Mouse (Mus musculus) hindbrain, embryonic 13.5 days (tissue): Measurements from ENCODE around the gene Piwil4. TPM values are rescaled to one million over a fixed set of nuclear protein-coding genes. Genes with fewer than 3 reads are reported as not detected.

ENCODE experiments used
- ATAC-seq: fragments of 200-750 bp; cut with Nextera tagmentation; 2 replicates; pipeline ENCODE4 v1.8.0; 2017; ENCODE audit warnings: moderate TSS enrichment; ENCODE audit not compliant: low FRiP score
- H3K27ac ChIP-seq: fragments of 300-500 bp; sonication (generic); 2 replicates; pipeline ENCODE4 v1.5.1; 2015; ENCODE audit warnings: inconsistent platforms, mild to moderate bottlenecking, moderate library complexity
- H3K27me3 ChIP-seq: fragments of 300-500 bp; sonication (generic); 2 replicates; pipeline ENCODE4 v1.6.1; 2015; ENCODE audit warnings: mild to moderate bottlenecking, inconsistent platforms
- H3K36me3 ChIP-seq: fragments of 300-500 bp; sonication (generic); 2 replicates; pipeline ENCODE4 v1.6.1; 2015; ENCODE audit warnings: mild to moderate bottlenecking, inconsistent platforms
- H3K4me1 ChIP-seq: fragments of 300-500 bp; sonication (generic); replicated peaks from 2 replicates; pipeline ENCODE4 v1.6.1; 2015; ENCODE audit warnings: inconsistent platforms
- H3K4me2 ChIP-seq: fragments of 300-500 bp; sonication (generic); 2 replicates; pipeline ENCODE4 v1.6.1; 2015; ENCODE audit warnings: inconsistent platforms, mild to moderate bottlenecking, moderate library complexity
- H3K4me3 ChIP-seq: fragments of 300-500 bp; sonication (generic); 2 replicates; pipeline ENCODE4 v1.5.1; 2015; ENCODE audit warnings: mild to moderate bottlenecking, inconsistent platforms
- H3K9ac ChIP-seq: fragments of 300-500 bp; sonication (generic); 2 replicates; pipeline ENCODE4 v1.6.1; 2015; ENCODE audit warnings: mild to moderate bottlenecking, inconsistent platforms
- H3K9me3 ChIP-seq: fragments of 300-500 bp; sonication (generic); 2 replicates; pipeline ENCODE4 v1.6.1; 2016; ENCODE audit warnings: inconsistent platforms
- WGBS: fragments of 180-500 bp; shearing (Covaris S2); methylation state at CpG from one replicate; pipeline ENCODE4 v1.1.7; 2015; 5-methylcytosine and 5-hydroxymethylcytosine counted together
- polyA plus RNA-seq: library from polyadenylated mRNA; unstranded; fragments of >200 nt; fragmentation: Nextera tagmentation; extraction: Ambion mirVana; gene quantifications from 2 replicates; pipeline ENCODE4 v1.2.1, GENCODE M21; 2015

Gene Piwil4
- polyA plus RNA-seq = 0.30 and 0.48 TPM in 2 replicates

GRCm38 (mm10) chr9:14740151-14740924 lies at the start of gene Piwil4:
Gene Piwil4, minus strand, starts transcription at chr9:14740733.
- Histone ChIP-seq H3K4me2 (no peak within 1 kb of the TSS), H3K9ac (no peak within 1 kb of the TSS), H3K27ac (no peak within 1 kb of the TSS), H3K9me3 (no peaks in the 10 kb centered on the region), H3K36me3 (no peaks in the 10 kb centered on the region), H3K27me3 (no peaks in the 10 kb centered on the region), H3K4me3 (no peak within 1 kb of the TSS), H3K4me1 (no peaks in the 10 kb centered on the region)
- no peak for ATAC-seq
- 87% methylated on average over 19 of the region's 19 CpGs for WGBS

GRCm38 (mm10) chr9:14787356-14787755 lies 46.8 kb upstream of the Piwil4 start:
- WGBS = 93% methylated on average over 6 of the region's 6 CpGs
- ATAC-seq = no peak
- H3K27me3 ChIP-seq = no peaks in the 10 kb centered on the region

GRCm38 (mm10) chr9:14784039-14785002 lies 43.8 kb upstream of the Piwil4 start, which contains the start of the genes Mre11a and Ankrd49:
Gene Mre11a, plus strand, starts transcription at chr9:14784654.
Gene Ankrd49, minus strand, starts transcription at chr9:14784856.
- peak within 1 kb of the TSS; percentile 86 for H3K9ac ChIP-seq
- H3K4me3 ChIP-seq = peak within 1 kb of the TSS; percentile 73
- peak within 1 kb of the TSS; percentile 83 for H3K4me2 ChIP-seq
- peak; percentile 100 for ATAC-seq
- peak within 1 kb of the TSS; percentile 96 for H3K27ac ChIP-seq
- H3K36me3 ChIP-seq = peaks cover 43% of the 10 kb centered on the region
- under 1% methylated on average over 62 of the region's 62 CpGs for WGBS
- no peaks in the 10 kb centered on the region for H3K27me3 ChIP-seq
- H3K9me3 ChIP-seq = no peaks in the 10 kb centered on the region
- peaks cover 11% of the 10 kb centered on the region for H3K4me1 ChIP-seq

More at GRCm38 (mm10) chr9:14787356-14787755, 46.8 kb upstream of the Piwil4 start:
- no peak overlapping the region for H3K4me2 ChIP-seq
- H3K27ac ChIP-seq = no peak overlapping the region
- H3K4me3 ChIP-seq = no peak overlapping the region
- H3K4me1 ChIP-seq = peaks cover 11% of the 10 kb centered on the region
- peaks cover 40% of the 10 kb centered on the region for H3K36me3 ChIP-seq
- no peaks in the 10 kb centered on the region for H3K9me3 ChIP-seq
- H3K9ac ChIP-seq = no peak overlapping the region

- Histone ChIP-seq H3K4me2 (no peak overlapping the region), H3K36me3 (peaks cover 21% of the 10 kb centered on the region), H3K27ac (no peak overlapping the region), H3K4me1 (no peaks in the 10 kb centered on the region), H3K4me3 (no peak overlapping the region), H3K9ac (no peak overlapping the region), H3K9me3 (no peaks in the 10 kb centered on the region), H3K27me3 (no peaks in the 10 kb centered on the region)
- no peak for ATAC-seq
- 39% methylated on average over 13 of the region's 13 CpGs for WGBS
Measured at GRCm38 (mm10) chr9:14778341-14778740, 37.8 kb upstream of the Piwil4 start.

- no peak overlapping the region for H3K4me2 ChIP-seq
- WGBS = 53% methylated on average over 2 of the region's 2 CpGs
- H3K4me1 ChIP-seq = peaks cover 18% of the 10 kb centered on the region
- H3K36me3 ChIP-seq = no peaks in the 10 kb centered on the region
- ATAC-seq = no peak
- H3K27ac ChIP-seq = no peak overlapping the region
- no peak overlapping the region for H3K9ac ChIP-seq
- peaks cover 8% of the 10 kb centered on the region; the same call in 1 of the 2 replicates for H3K27me3 ChIP-seq
- H3K9me3 ChIP-seq = no peaks in the 10 kb centered on the region
- no peak overlapping the region for H3K4me3 ChIP-seq
Measured at GRCm38 (mm10) chr9:14773813-14774212, 33.3 kb upstream of the Piwil4 start.

GRCm38 (mm10) chr9:14772074-14772473 lies 31.5 kb upstream of the Piwil4 start:
- WGBS = 91% methylated on average over 2 of the region's 2 CpGs

GRCm38 (mm10) chr9:14770803-14771471 lies 30.4 kb upstream of the Piwil4 start, which contains the start of gene 1700012B09Rik:
Gene 1700012B09Rik, minus strand, starts transcription at chr9:14771030.
- WGBS = 17% methylated on average over 23 of the region's 23 CpGs
- peak within 1 kb of the TSS; percentile 55 for H3K9ac ChIP-seq
- peaks cover 8% of the 10 kb centered on the region; the same call in 1 of the 2 replicates for H3K27me3 ChIP-seq
- peak within 1 kb of the TSS; percentile 39 for H3K4me2 ChIP-seq
- H3K4me3 ChIP-seq = no peak within 1 kb of the TSS
- H3K4me1 ChIP-seq = peaks cover 23% of the 10 kb centered on the region
- no peak within 1 kb of the TSS for H3K27ac ChIP-seq
- peak; percentile 61; the same call in 1 of the 2 replicates for ATAC-seq
- H3K9me3 ChIP-seq = no peaks in the 10 kb centered on the region
- no peaks in the 10 kb centered on the region for H3K36me3 ChIP-seq

More at GRCm38 (mm10) chr9:14772074-14772473, 31.5 kb upstream of the Piwil4 start:
- peaks cover 23% of the 10 kb centered on the region for H3K4me1 ChIP-seq
- ATAC-seq = no peak
- H3K27me3 ChIP-seq = peaks cover 8% of the 10 kb centered on the region; the same call in 1 of the 2 replicates
- H3K9ac ChIP-seq = no peak overlapping the region
- H3K27ac ChIP-seq = no peak overlapping the region
- H3K36me3 ChIP-seq = no peaks in the 10 kb centered on the region
- no peak overlapping the region for H3K4me3 ChIP-seq
- H3K9me3 ChIP-seq = no peaks in the 10 kb centered on the region
- H3K4me2 ChIP-seq = no peak overlapping the region

GRCm38 (mm10) chr9:14769811-14770210 lies 29.3 kb upstream of the Piwil4 start:
- Histone ChIP-seq H3K9ac (0 out of 2 replicates have a peak overlapping the region, but pooled peaks have one; percentile 49), H3K4me1 (peaks cover 23% of the 10 kb centered on the region), H3K36me3 (no peaks in the 10 kb centered on the region), H3K9me3 (no peaks in the 10 kb centered on the region), H3K27me3 (peaks cover 8% of the 10 kb centered on the region; the same call in 1 of the 2 replicates), H3K4me3 (no peak overlapping the region), H3K27ac (no peak overlapping the region), H3K4me2 (no peak overlapping the region)
- 51% methylated on average over 5 of the region's 6 CpGs for WGBS
- peak; percentile 37; the same call in 1 of the 2 replicates for ATAC-seq

GRCm38 (mm10) chr9:14764765-14765164 lies 24.2 kb upstream of the Piwil4 start:
- Histone ChIP-seq H3K9ac (no peak overlapping the region), H3K4me1 (peaks cover 10% of the 10 kb centered on the region), H3K36me3 (no peaks in the 10 kb centered on the region), H3K9me3 (no peaks in the 10 kb centered on the region), H3K4me2 (no peak overlapping the region), H3K27ac (no peak overlapping the region), H3K4me3 (no peak overlapping the region), H3K27me3 (0 out of 2 replicates have a peak, but pooled peaks cover 3% of the 10 kb centered on the region)
- WGBS = 30% methylated on average over 7 of the region's 7 CpGs
- ATAC-seq = no peak

- no peak overlapping the region for H3K9ac ChIP-seq
- H3K4me1 ChIP-seq = no peaks in the 10 kb centered on the region
- H3K9me3 ChIP-seq = no peaks in the 10 kb centered on the region
- H3K4me3 ChIP-seq = no peak overlapping the region
- no peak overlapping the region for H3K27ac ChIP-seq
- ATAC-seq = no peak
- H3K27me3 ChIP-seq = no peaks in the 10 kb centered on the region
- H3K36me3 ChIP-seq = no peaks in the 10 kb centered on the region
- H3K4me2 ChIP-seq = no peak overlapping the region
Measured at GRCm38 (mm10) chr9:14759261-14759660, 18.7 kb upstream of the Piwil4 start.

- ATAC-seq = no peak
- no peaks in the 10 kb centered on the region for H3K36me3 ChIP-seq
- no peak overlapping the region for H3K4me2 ChIP-seq
- no peak overlapping the region for H3K27ac ChIP-seq
- H3K9ac ChIP-seq = no peak overlapping the region
- no peaks in the 10 kb centered on the region for H3K27me3 ChIP-seq
- WGBS = 79% methylated on average over 7 of the region's 7 CpGs
- H3K4me1 ChIP-seq = no peaks in the 10 kb centered on the region
- H3K4me3 ChIP-seq = no peak overlapping the region
- H3K9me3 ChIP-seq = no peaks in the 10 kb centered on the region
Measured at GRCm38 (mm10) chr9:14758590-14758989, 18.1 kb upstream of the Piwil4 start.
